Mouse (Mus musculus): ENCODE data around the gene Tecta.

DNA sequence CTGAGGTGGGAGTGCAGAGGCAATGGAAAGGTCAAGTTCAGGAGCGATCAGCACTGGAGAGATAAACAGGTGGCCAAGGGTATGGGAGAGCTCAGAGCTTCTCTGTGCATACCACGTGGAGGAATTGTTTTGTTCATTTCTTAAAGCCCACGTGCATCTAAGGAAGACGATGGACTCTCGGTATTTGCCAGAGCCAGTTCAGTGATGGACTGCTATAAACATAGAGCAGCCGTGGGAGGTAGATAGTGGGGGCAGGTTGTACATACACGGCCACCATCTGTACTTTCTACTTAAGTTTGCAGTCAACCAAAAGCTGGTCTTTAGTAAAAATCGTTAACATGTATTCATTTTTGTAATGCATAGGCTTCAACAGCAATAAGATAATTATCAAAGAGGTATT lies 42.4 kb upstream of the Tecta start:
- TF ChIP-seq CTCF (IDR thresholded peaks at IDR 0.05; ENCODE audit: insufficient read depth, low read length) (no peak), POLR2A (IDR thresholded peaks at IDR 0.05; ENCODE audit: borderline replicate concordance, extremely low read depth, low read depth, low read length) (no peak)
